Mouse (Mus musculus): ENCODE measurements around the gene Pusl1. TPM values are rescaled to one million over a fixed set of nuclear protein-coding genes. Genes with fewer than 3 reads are reported as not detected.

Gene Pusl1
- polyA plus RNA-seq (2015; fragmentation: Nextera tagmentation; extraction: Ambion mirVana): 39.7 and 43.2 TPM in 2 replicates

DNA sequence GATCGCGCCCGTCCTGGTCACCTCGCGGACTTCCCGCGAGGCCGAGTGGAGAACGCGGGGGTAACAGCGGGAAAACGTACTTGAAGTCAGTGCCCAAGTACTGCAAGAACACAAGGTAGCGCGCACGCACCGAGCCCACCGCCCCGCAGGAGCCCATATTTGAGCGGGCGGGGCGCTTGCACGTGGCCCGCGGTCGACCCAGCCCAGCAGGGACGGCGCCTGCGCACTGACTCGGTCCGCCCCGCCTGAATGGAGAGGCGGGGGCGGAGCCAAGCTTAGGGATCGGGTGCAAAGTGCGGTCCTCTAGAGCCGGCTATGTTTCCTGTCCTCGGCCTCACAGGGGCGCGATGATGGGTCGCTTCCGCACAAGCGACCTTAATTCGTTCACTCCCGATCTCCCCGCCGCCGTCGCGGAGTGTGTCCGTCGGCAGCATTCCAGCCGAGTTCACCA, at the start of gene Pusl1, which contains the start of gene Acap3:
Gene Pusl1 (minus strand): TSS at position 231 of the 451 bp plus-strand sequence.
Gene Acap3 (plus strand): TSS at position 272 of the 451 bp plus-strand sequence.
- H3K4me3 ChIP-seq (ENCODE audit: low read length): peak within 1 kb of the TSS; percentile 90

DNA sequence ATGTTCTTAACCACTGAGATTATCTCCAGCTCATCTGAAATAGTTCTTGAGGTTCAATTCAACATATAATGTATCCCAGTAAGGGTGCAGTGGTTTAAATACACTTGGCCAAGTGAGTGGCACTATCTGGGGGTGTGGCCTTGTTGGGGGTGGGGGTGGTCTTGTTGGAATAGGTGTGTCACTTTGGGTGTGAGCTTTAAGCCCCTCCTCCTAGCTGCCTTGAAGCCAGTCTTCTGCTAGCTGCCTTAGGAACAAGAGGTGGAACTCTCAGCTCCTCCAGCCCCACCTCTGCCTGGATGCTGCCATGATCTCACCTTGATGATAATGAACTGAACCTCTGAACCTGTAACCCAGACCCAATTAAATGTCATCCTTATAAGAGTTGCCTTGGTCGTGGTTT, 40.5 kb upstream of the Pusl1 start:
- Histone ChIP-seq H3K27me3 (ENCODE audit: control insufficient read depth, insufficient read depth, low read depth, low read length) (no peaks in the 10 kb centered on the region), H3K9me3 (ENCODE audit: control insufficient read depth, low read length) (no peaks in the 10 kb centered on the region), H3K36me3 (ENCODE audit: control insufficient read depth, insufficient read depth, low read length) (no peaks in the 10 kb centered on the region), H3K4me3 (ENCODE audit: low read length) (no peak overlapping the region), H3K27ac (ENCODE audit: low read length) (no peak overlapping the region), H3K4me1 (replicated peaks; ENCODE audit: control insufficient read depth, insufficient read depth, low read length) (no peaks in the 10 kb centered on the region), H3K4me2 (ENCODE audit: low read depth, low read length) (no peak overlapping the region), H3K9ac (ENCODE audit: low read length) (no peak overlapping the region)
- WGBS: 79% methylated on average over 1 of the region's 1 CpGs
- no peak for ATAC-seq (ENCODE audit: low read depth)

More for the DNA sequence above, at the start of gene Pusl1, which contains the start of gene Acap3:
- peak; percentile 91 for ATAC-seq (ENCODE audit: low read depth)
- WGBS: under 1% methylated on average over 52 of the region's 52 CpGs
- no peaks in the 10 kb centered on the region for H3K27me3 ChIP-seq (ENCODE audit: control insufficient read depth, insufficient read depth, low read depth, low read length)
- H3K4me2 ChIP-seq (ENCODE audit: low read depth, low read length): peak within 1 kb of the TSS; percentile 91
- peaks cover 37% of the 10 kb centered on the region for H3K4me1 ChIP-seq (replicated peaks; ENCODE audit: control insufficient read depth, insufficient read depth, low read length)
- H3K9ac ChIP-seq (ENCODE audit: low read length): peak within 1 kb of the TSS; percentile 95
- H3K36me3 ChIP-seq (ENCODE audit: control insufficient read depth, insufficient read depth, low read length): peaks cover 13% of the 10 kb centered on the region; the same call in 1 of the 2 replicates
- no peaks in the 10 kb centered on the region for H3K9me3 ChIP-seq (ENCODE audit: control insufficient read depth, low read length)
- peak within 1 kb of the TSS; percentile 99 for H3K27ac ChIP-seq (ENCODE audit: low read length)

DNA sequence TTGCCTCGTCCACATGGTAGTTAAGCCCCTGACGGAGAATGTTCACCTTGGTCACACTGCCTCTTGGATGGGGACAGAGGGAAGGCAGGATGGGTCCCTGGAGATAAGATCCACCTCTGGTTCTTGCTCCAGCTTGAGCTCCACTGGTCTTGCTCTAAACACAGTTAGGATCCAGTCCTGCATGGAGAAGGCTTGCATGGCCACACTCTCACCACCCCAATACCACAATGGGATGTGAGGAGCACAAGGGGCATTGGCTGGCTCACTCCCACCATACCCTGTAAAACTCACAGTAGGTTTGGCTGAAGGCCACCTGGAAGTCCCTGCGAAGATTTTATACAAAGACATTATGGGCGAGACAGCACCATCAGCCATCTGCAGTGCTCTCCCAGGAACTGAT, 17.2 kb upstream of the Pusl1 start:
- no peak for ATAC-seq (ENCODE audit: low read depth)
- Histone ChIP-seq H3K36me3 (ENCODE audit: control insufficient read depth, insufficient read depth, low read length) (peaks cover 12% of the 10 kb centered on the region), H3K4me2 (ENCODE audit: low read depth, low read length) (no peak overlapping the region), H3K4me3 (ENCODE audit: low read length) (no peak overlapping the region), H3K9me3 (ENCODE audit: control insufficient read depth, low read length) (no peaks in the 10 kb centered on the region), H3K27ac (ENCODE audit: low read length) (no peak overlapping the region), H3K4me1 (replicated peaks; ENCODE audit: control insufficient read depth, insufficient read depth, low read length) (no peaks in the 10 kb centered on the region), H3K9ac (ENCODE audit: low read length) (no peak overlapping the region), H3K27me3 (ENCODE audit: control insufficient read depth, insufficient read depth, low read depth, low read length) (no peaks in the 10 kb centered on the region)
- 82% methylated on average over 4 of the region's 4 CpGs for WGBS

DNA sequence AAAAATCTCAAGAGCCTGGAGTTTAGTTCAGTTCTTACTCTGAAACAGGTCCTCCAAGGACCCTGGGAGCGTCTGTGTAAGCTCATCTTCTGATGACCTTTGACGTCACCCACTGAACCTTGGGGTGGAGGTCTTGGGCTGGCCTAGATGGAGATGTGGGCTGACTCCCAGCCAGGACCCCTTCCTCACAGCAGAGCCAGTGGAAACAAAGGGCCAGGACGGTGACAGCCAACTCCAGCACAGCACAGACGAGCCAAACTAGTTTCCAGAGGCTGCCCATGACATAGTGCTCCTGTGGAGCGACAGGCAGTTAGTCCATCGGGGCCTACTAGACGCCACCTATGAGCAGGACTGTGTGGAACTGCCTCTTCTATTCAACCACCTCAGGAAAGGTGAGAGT, 16.7 kb upstream of the Pusl1 start:
- 68% methylated on average over 7 of the region's 7 CpGs for WGBS

DNA sequence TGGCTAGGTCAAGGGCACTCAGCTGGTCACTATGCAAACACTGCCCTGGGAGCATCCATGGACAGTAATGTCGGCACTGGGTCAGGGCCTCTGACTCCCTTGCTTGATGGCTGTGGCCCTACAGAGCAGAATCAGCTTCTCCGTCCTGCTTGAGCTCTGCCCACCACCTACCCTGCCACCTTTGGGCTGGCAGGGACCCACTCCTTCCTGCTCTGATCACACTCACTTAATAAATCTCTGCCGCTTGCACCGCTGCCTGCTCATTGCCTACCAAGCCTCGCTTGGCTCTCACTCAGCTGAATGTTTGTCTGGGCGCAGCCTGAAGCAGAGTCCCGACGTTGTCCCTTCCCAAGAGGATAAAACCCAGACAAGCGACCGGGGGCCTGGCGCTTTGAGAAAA, 15.4 kb upstream of the Pusl1 start:
- Histone ChIP-seq H3K4me2 (ENCODE audit: low read depth, low read length) (no peak overlapping the region), H3K27me3 (ENCODE audit: control insufficient read depth, insufficient read depth, low read depth, low read length) (no peaks in the 10 kb centered on the region), H3K4me3 (ENCODE audit: low read length) (no peak overlapping the region), H3K4me1 (replicated peaks; ENCODE audit: control insufficient read depth, insufficient read depth, low read length) (no peaks in the 10 kb centered on the region), H3K9me3 (ENCODE audit: control insufficient read depth, low read length) (no peaks in the 10 kb centered on the region), H3K27ac (ENCODE audit: low read length) (no peak overlapping the region), H3K36me3 (ENCODE audit: control insufficient read depth, insufficient read depth, low read length) (peaks cover 27% of the 10 kb centered on the region), H3K9ac (ENCODE audit: low read length) (no peak overlapping the region)
- ATAC-seq (ENCODE audit: low read depth): no peak
- 48% methylated on average over 11 of the region's 11 CpGs for WGBS

More for the DNA sequence above, 16.7 kb upstream of the Pusl1 start:
- Histone ChIP-seq H3K9me3 (ENCODE audit: control insufficient read depth, low read length) (no peaks in the 10 kb centered on the region), H3K9ac (ENCODE audit: low read length) (no peak overlapping the region), H3K36me3 (ENCODE audit: control insufficient read depth, insufficient read depth, low read length) (peaks cover 17% of the 10 kb centered on the region), H3K4me3 (ENCODE audit: low read length) (no peak overlapping the region), H3K27ac (ENCODE audit: low read length) (no peak overlapping the region), H3K27me3 (ENCODE audit: control insufficient read depth, insufficient read depth, low read depth, low read length) (no peaks in the 10 kb centered on the region), H3K4me1 (replicated peaks; ENCODE audit: control insufficient read depth, insufficient read depth, low read length) (no peaks in the 10 kb centered on the region), H3K4me2 (ENCODE audit: low read depth, low read length) (no peak overlapping the region)
- no peak for ATAC-seq (ENCODE audit: low read depth)

DNA sequence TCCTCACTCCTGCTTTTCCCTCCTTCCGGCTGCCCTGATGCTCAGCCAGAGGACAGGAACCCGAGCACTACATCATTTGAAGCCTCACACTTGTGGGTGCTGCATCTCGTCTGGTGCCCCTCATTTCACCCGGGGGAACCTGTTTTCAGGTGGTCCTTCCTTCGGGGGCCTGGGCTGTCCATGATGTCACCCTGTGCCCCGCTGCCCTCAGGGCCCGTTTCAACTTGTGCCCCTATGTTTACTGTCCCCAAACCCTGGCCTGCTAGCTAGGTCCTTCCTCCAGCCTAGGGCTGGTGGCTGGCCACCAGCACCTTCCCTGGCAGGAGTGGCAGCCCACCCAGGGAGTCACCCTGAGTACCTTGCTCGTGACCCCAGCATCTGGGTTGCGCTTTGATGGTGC, 14.5 kb upstream of the Pusl1 start:
- Histone ChIP-seq H3K9ac (ENCODE audit: low read length) (no peak overlapping the region), H3K9me3 (ENCODE audit: control insufficient read depth, low read length) (no peaks in the 10 kb centered on the region), H3K4me2 (ENCODE audit: low read depth, low read length) (no peak overlapping the region), H3K4me3 (ENCODE audit: low read length) (no peak overlapping the region), H3K36me3 (ENCODE audit: control insufficient read depth, insufficient read depth, low read length) (peaks cover 27% of the 10 kb centered on the region), H3K27me3 (ENCODE audit: control insufficient read depth, insufficient read depth, low read depth, low read length) (no peaks in the 10 kb centered on the region), H3K4me1 (replicated peaks; ENCODE audit: control insufficient read depth, insufficient read depth, low read length) (peaks cover 3% of the 10 kb centered on the region; the same call in 1 of the 2 replicates), H3K27ac (ENCODE audit: low read length) (no peak overlapping the region)
- 76% methylated on average over 9 of the region's 9 CpGs for WGBS
- no peak for ATAC-seq (ENCODE audit: low read depth)

DNA sequence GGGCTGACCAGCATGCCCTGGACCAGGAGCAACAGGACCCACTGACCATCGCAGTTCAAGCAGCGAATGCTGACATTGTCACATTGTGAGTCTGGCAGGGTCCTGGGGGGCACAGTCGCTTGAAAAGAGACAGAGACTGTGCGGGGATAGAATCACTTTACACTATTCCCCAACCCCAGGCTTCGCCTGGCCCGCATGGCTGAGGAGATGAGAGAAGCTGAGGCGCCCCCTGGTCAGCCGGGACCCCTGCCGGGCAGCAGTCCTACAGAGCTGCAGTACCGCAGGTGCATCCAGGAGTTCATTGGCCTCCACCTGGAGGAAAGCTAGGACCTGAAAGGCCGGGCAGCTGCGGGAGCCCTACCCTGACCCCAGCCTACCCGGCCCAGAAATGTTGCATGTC, 14.1 kb upstream of the Pusl1 start:
- Histone ChIP-seq H3K4me1 (replicated peaks; ENCODE audit: control insufficient read depth, insufficient read depth, low read length) (peaks cover 5% of the 10 kb centered on the region; the same call in 1 of the 2 replicates), H3K4me2 (ENCODE audit: low read depth, low read length) (no peak overlapping the region), H3K9ac (ENCODE audit: low read length) (no peak overlapping the region), H3K9me3 (ENCODE audit: control insufficient read depth, low read length) (no peaks in the 10 kb centered on the region), H3K27ac (ENCODE audit: low read length) (no peak overlapping the region), H3K36me3 (ENCODE audit: control insufficient read depth, insufficient read depth, low read length) (peaks cover 27% of the 10 kb centered on the region), H3K4me3 (ENCODE audit: low read length) (no peak overlapping the region), H3K27me3 (ENCODE audit: control insufficient read depth, insufficient read depth, low read depth, low read length) (no peaks in the 10 kb centered on the region)
- ATAC-seq (ENCODE audit: low read depth): no peak
- 84% methylated on average over 13 of the region's 13 CpGs for WGBS

DNA sequence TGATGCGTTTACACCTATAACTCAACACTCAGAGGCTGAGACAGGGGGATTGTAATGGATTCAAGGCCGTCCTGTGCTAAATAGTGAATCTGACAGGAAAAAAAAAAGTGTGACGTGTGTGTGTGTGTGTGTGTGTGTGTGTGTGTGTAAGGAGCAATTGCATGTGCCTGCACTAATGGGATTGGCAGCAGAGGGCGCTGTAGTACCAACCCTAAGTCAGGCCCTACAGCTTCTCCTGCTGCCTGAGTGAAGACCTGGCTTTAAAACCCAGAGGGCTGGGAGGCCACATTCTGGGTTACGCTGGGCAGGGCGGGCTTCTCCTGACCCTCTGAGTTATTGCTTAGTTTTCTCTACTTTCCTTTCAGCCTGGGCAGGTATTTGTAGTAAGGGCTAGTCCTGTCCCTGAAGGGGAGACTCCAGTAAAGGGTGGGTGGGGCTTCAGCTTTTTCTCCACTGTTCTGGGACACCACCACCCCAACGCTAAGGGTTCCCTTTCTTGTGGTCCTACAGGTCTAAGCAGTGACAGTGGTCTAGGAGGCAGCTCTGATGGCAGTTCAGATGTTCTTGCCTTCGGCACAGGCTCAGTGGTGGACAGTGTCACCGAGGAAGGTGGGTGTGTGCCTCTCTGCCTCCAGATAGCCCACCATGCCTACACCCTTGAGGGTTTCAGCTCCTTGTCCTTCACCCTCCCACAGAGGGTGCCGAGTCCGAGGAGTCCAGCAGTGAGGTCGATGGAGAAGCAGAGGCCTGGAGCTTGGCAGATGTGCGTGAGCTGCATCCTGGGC, 12.9 kb upstream of the Pusl1 start:
- H3K9me3 ChIP-seq (ENCODE audit: control insufficient read depth, low read length): no peaks in the 10 kb centered on the region
- no peak overlapping the region for H3K4me3 ChIP-seq (ENCODE audit: low read length)
- ATAC-seq (ENCODE audit: low read depth): no peak
- peaks cover 28% of the 10 kb centered on the region for H3K36me3 ChIP-seq (ENCODE audit: control insufficient read depth, insufficient read depth, low read length)
- peaks cover 5% of the 10 kb centered on the region; the same call in 1 of the 2 replicates for H3K4me1 ChIP-seq (replicated peaks; ENCODE audit: control insufficient read depth, insufficient read depth, low read length)
- H3K9ac ChIP-seq (ENCODE audit: low read length): no peak overlapping the region
- 92% methylated on average over 13 of the region's 13 CpGs for WGBS
- no peak overlapping the region for H3K27ac ChIP-seq (ENCODE audit: low read length)
- no peak overlapping the region for H3K4me2 ChIP-seq (ENCODE audit: low read depth, low read length)
- H3K27me3 ChIP-seq (ENCODE audit: control insufficient read depth, insufficient read depth, low read depth, low read length): no peaks in the 10 kb centered on the region

DNA sequence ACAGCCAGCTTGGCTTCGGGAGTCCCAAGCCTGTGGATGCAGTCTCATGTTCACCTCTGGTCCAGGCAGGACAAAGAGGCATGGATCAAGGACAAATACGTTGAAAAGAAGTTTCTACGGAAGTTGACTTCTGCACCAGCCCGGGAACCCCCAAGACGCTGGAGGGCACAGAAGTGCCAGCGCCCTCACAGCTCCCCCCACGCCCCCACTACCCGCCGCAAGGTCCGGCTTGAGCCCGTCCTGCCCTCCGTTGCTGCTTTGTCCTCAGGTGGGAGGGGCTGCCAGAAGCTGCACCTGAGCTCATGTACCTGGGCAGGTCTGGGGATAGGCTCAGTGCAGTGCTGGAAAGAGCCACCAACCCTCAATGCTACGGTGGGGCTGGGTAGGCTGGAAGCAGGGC, 11.7 kb upstream of the Pusl1 start:
- Histone ChIP-seq H3K36me3 (ENCODE audit: control insufficient read depth, insufficient read depth, low read length) (peaks cover 31% of the 10 kb centered on the region), H3K4me3 (ENCODE audit: low read length) (no peak overlapping the region), H3K9ac (ENCODE audit: low read length) (no peak overlapping the region), H3K4me1 (replicated peaks; ENCODE audit: control insufficient read depth, insufficient read depth, low read length) (peaks cover 5% of the 10 kb centered on the region; the same call in 1 of the 2 replicates), H3K9me3 (ENCODE audit: control insufficient read depth, low read length) (no peaks in the 10 kb centered on the region), H3K4me2 (ENCODE audit: low read depth, low read length) (no peak overlapping the region), H3K27me3 (ENCODE audit: control insufficient read depth, insufficient read depth, low read depth, low read length) (no peaks in the 10 kb centered on the region), H3K27ac (ENCODE audit: low read length) (no peak overlapping the region)
- no peak for ATAC-seq (ENCODE audit: low read depth)
- WGBS: 89% methylated on average over 12 of the region's 13 CpGs

Measured in lung, embryonic 16.5 days (tissue).